Mouse (Mus musculus): ENCODE results near the gene Slc41a2.

Gene Slc41a2

DNA sequence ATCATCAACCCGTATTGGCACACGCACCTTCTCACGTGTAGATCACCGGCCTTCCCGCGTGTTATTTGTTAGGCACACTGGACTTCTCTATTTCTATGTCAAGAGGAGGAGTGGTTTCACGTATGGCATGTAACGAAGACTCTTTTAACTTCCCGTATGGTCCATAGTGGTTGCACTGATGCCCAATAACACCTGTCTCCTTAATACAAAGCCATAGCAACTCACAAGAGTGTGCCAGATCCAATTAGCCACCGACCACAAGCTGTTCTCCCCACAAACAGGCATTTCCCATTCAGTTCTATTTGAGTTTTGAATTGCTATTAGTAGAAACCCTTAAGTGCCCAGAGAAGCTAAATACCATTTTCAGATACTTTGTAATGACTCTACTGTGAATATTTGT, 117.5 kb downstream of the Slc41a2 start:
- no peak for DNase-seq

- peak; percentile 74 to 84 for DNase-seq
These were observed 118.0 kb downstream of the Slc41a2 start for GRCm38 (mm10) chr10:83219729-83220128.

DNA sequence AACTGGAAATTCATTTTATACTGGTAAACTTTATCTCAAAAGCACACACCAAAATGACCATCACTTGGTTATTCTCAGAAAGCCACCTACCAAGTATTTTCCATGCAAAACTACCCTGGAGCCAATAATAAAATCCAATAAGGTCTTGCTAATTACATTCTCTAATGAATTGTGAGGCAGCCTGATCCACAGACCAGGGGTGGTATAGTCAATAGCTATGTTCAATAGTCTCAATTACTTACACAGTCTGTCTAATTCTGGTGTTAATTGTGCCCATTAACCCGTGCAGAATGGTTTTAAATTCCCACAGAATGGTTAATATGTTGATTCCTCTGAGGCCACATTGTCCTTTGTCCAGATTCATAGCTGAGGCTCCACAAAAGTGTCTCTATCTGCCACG, 118.9 kb downstream of the Slc41a2 start:
- no peak for DNase-seq

DNA sequence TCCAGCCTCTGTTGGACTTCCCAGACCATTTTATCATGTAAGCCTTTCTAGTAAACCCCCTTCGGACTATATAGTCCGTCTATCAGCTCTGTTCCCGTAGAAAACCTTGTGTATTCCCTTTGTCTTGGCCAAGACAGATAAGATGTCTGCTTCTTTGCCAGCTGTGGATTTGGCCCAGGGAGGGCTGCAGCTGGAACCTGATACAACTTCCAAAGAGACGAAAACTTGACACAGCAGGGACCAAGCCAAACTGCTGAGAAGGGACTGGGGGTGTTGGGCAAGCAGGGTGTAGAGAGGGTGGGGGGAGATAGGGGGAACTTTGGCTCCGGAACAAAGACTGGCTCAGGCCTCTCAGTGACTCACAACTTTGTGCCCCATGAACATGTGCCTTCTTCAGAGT, 120.4 kb downstream of the Slc41a2 start:
- no peak for DNase-seq

GRCm38 (mm10) chr10:83215559-83215958, 122.1 kb downstream of the Slc41a2 start:
- DNase-seq, result no peak

DNA sequence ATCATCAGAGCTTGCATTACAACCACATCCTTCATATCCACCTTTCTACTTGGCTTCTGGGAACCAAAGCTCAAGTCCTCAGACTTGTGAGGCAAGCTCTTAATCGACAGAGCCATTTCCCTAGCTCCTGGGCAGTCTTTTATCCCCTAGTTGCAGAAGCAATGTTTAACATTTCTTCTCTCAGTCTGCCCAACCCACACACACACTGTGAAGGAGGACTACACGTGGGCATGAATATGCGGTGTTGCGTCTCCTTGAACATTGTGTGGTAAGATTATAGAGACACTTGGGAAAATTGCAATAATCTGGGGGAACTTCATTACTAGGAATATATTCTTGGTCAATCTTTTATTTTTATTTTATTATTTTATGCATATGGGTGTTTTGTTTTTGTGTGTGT, 125.1 kb downstream of the Slc41a2 start:
- no peak for DNase-seq

GRCm38 (mm10) chr10:83210968-83211583, 126.6 kb downstream of the Slc41a2 start:
- no peak for DNase-seq

DNA sequence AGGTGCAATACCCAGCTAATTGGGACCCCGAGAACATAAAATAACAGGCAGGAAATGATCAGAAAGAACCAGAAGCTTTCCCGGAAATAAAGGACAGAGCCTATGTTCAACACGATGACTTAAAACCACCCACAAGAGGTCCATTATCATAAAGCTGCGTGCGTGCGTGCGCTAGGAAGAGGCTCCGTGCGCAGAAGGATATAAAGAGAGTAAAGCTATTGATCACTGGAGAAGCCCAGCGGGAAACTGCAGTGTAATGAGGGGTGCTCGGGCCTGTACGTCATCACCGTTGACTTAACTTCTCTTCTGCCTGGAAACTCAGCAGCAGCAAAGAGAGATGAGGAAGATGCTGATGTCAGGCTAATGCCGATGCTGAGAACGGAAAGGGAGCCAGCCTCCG, 127.6 kb downstream of the Slc41a2 start:
- no peak for DNase-seq

DNA sequence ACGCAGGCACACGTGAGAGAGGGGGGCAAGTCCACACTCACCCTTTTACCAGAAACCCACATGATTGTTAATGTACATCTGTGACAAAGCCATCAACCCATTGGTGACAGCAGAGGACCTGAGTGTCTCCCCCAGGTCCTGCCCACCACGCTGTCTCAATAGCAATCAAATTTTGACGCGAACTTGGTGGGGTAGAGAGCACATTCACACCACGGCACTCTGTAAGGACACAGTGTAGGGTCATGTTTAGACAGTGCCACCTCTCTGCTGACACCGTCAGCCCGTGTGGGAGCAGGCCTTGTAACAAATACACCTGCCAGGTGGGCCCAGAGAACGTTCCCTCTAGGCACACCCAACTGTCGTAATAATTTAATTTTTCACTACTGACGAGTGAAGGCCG, 128.3 kb downstream of the Slc41a2 start:
- DNase-seq, result no peak

GRCm38 (mm10) chr10:83208436-83208835, 129.2 kb downstream of the Slc41a2 start:
- DNase-seq, result no peak

DNA sequence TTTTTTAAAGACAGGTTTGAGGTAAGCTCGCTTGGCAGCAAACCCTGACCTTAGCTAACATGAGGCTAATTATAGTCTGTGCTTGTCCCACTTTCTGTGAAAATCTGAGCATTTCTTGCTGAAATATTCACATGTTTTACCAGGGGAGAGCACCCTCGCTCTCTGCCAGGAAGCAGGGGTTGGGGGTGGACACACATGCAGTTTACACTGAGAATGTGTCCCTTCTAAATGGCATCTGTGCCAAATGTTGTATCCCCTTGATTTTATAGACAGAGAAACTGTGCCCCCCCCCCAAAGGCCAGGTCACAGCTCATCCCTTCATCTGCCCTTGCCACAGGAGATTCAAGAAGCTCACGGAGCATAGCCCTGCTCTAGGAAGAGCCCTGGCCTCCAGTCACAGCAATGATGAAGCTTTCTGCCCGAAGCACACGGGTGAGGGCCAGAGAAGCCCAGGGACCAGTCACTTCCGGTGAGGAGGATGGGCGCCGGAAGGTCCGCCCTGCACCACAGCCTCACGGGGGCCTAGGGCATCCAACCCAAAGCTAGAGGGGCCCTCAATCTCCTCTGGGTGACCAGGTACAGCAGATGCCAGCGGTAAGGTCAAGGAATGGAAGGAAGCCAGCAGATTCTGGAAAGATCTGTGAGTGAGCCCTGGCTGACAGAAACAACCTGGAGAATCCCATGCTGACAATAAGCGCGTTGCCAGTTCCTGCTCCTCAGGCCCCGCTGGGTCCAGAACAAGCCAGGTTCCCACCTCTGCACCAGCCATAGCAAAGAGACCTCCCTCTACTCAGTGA, 134.6 kb downstream of the Slc41a2 start:
- peak; percentile 48 to 61 for DNase-seq

DNA sequence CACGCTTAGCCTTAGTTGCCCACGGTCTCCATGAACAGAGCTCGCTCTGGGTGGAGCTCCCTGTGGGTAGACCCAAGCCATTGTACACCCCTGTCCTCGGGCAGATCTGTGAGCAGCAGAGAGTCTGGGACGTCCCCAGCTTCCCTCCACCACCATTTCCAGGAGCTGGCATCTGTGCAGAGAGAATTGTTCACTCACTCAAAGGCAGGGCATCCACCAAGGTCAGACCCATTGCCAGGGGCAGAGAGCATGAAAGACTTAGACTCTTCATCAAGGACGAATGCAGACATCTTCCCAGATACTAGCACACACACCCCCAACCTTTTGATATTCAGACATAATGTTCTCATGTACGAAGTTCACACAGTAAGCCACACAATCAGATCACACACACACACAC, 136.2 kb downstream of the Slc41a2 start:
- DNase-seq, result no peak

GRCm38 (mm10) chr10:83199290-83199689, 138.4 kb downstream of the Slc41a2 start:
- peak in 1 of 2 experiments; percentile 19 for DNase-seq

DNA sequence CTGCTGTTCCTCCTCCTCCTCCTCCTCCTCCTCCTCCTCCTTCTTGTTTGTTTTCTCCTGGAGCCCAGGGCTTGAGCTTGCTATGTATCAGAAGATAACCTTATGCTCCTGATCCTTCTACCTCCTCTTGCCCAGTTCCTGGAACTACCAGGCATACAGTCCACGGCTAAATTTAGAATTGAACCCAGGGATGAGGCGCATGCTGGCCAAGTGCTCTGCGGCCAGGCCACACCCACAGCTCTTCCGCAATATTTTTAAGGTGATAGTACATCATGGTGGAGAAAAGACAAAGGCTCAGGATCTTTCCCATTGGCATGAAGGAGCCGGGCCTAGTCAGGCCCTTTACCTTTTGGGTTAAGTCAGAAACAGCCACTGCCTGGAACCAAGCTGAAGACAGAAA, 139.0 kb downstream of the Slc41a2 start:
- peak; percentile 46 for DNase-seq

GRCm38 (mm10) chr10:83197690-83198336, 139.9 kb downstream of the Slc41a2 start:
- peak; percentile 89 to 90 for DNase-seq

DNA sequence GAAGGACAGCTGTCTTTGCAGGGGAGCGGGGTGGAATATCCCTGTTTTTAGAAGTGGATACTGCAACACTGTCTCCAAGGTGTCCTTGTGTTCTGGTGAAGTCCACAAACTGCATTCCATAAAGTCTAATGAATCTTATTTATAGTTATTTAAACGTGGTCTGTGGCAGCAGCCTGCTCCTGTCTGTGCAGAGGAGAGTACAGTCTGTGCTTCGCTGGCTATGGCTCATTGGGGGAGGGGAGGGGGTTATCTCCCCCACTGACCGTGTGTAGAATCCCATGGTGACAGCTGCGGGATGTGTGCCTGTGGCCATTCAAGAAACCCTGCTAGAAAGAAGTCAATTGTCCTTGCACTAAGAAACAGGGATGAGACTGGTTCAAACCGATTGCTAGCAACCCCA, 145.7 kb downstream of the Slc41a2 start:
- DNase-seq, result no peak

DNA sequence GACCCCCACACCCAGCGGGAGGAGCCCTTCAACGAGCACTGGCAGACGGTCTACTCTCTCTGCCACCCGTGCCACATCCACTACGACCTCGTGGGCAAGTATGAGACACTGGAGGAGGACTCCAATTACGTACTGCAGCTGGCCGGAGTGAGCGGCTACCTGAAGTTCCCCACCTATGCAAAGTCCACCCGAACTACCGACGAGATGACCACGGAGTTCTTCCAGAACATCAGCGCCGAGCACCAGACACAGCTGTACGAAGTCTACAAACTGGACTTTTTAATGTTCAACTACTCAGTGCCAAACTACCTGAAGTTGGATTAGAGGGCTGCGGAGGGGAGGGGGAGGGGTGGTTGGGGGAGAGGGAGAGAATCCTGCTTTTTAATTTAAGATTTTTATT, 146.2 kb downstream of the Slc41a2 start:
- no peak for DNase-seq

- DNase-seq, result no peak
These were observed 148.6 kb downstream of the Slc41a2 start for GRCm38 (mm10) chr10:83189071-83189470.

DNA sequence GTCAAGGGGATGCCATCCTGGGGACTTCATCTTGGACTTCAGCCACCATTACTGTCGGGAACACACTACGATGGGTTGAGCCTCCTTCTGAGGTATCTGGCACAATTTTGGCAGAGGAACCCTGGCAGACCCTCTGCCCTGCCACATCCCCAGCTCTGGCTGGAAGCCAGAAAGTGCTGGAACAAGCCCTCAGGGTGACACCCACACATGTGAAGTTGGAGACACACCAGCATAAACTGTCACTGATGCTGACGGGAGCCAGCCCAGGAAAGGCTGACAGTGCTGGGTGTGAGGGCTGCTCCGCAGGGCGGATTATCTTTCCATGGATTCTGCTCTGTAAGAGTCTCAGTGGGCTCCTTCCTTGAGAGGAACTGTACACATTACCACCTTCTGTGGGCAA, 150.7 kb downstream of the Slc41a2 start:
- no peak for DNase-seq

GRCm38 (mm10) chr10:83186167-83186566, 151.5 kb downstream of the Slc41a2 start:
- no peak for DNase-seq

DNA sequence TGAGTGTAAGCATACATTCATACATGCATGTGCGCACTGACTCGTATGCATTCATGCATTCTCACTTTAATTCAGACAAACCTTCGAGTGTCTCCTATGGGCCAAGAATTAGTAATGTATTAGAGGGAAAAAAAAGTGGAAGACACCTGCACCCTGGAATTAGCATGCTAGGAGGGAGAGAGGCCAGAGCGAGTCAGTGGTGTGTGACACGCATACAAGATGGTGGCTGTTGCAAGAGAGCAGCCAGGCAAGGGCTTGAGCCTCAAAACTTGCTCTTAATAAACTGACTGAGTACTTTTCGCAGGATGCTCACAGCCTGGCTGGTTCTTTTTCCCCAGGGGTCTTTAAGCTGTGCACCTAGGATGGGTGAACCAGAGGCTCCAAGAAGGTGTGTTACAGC, 152.6 kb downstream of the Slc41a2 start:
- DNase-seq, result no peak

DNA sequence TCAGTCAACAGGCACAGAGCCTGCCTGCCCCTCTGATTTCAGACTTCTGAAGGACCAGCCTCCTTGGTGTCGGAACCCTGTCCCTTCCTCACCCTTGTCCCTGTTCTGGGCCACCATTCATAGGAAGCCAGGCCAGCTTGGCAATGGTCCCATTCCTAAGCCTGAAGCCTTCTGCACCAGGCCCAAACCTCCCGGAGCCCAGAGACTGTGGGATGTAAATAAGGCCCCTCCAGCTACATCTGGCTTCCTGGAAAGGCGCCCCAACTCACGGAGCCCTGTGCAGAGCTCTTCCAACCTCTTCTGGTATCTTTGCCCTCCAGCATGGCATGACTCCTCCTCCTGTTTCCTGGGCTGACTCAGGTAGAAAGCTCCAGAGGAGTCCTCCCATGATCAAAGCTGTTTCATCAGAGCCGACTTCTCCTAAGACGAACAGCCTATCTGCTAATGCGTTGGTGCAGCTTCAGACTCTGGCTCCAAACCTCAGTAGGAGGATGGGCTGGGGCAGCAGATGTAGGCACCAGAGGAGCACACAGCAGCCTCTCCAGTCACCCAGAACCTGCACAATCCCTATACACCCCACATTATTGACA, 153.1 kb downstream of the Slc41a2 start:
- peak; percentile 61 to 73 for DNase-seq

DNA sequence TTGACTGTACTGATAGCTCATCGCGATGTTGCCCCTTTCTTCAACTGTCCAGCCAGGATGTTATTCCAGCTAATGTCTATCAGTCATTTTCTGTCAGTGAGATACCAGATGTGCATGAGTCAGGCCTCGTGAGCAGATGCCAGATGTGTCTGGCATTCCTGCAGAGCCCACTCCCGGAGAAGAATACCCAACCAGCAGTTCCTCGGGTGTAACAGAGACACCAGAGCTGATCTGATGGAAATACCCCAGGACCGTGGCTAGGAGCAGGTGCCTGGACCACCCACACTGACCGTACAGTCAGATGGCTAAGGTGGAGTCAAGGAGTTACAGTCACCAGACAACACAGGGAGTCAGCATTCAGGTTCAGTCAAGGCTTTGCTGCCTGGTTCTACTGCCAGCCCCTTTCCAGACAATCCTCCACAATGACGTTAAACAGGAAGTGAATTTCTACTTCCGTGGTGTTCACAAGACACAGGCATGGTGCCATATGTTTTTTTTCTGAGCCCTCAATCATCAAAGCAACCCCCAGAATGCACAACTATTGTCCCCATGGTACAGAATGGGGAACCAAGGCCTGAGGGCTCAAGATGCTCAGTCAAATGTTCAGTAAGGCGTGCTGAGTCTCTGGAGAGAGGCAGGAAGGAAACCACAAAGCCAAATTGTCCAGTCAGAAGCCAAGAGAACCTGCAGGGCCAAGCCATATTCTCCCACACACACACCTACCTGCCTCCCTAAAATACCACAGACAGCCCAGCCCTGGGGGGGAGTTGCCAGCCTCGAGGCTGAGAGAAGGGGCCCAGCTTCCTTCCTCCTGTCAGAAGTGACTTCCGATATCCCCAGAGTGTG, 153.8 kb downstream of the Slc41a2 start:
- no peak for DNase-seq

Data from cerebellum, postnatal 25 days (tissue).